Mouse (Mus musculus) hindbrain, embryonic 15.5 days (tissue): ENCODE data around the gene Angptl6. TPM values are rescaled to one million over a fixed set of nuclear protein-coding genes. Genes with fewer than 3 reads are reported as not detected.
"Not testable (repeated sequence)": the region's sequence is repeated elsewhere in the genome, so short reads cannot be mapped to it uniquely, and the experiment has no call there.

ENCODE experiments used
- ATAC-seq: fragments of 200-750 bp; cut with Nextera tagmentation; 2 replicates; pipeline ENCODE4 v1.8.0; 2017; ENCODE audit warnings: low read depth, moderate number of reproducible peaks, moderate TSS enrichment; ENCODE audit not compliant: low FRiP score
- H3K27ac ChIP-seq: fragments of 300-500 bp; sonication (generic); replicated peaks from 2 replicates; pipeline ENCODE4 v1.5.1; 2015; ENCODE audit warnings: mild to moderate bottlenecking, inconsistent platforms
- H3K27me3 ChIP-seq: fragments of 300-500 bp; sonication (generic); 2 replicates; pipeline ENCODE4 v1.6.1; 2015; ENCODE audit warnings: control low read depth, inconsistent platforms
- H3K36me3 ChIP-seq: fragments of 300-500 bp; sonication (generic); 2 replicates; pipeline ENCODE4 v1.6.1; 2015; ENCODE audit warnings: control low read depth, inconsistent platforms
- H3K4me1 ChIP-seq: fragments of 300-500 bp; sonication (generic); replicated peaks from 2 replicates; pipeline ENCODE4 v1.6.1; 2015; ENCODE audit warnings: control low read depth, inconsistent platforms
- H3K4me2 ChIP-seq: fragments of 300-500 bp; sonication (generic); 2 replicates; pipeline ENCODE4 v1.6.1; 2015; ENCODE audit warnings: moderate library complexity, mild to moderate bottlenecking, inconsistent platforms
- H3K4me3 ChIP-seq: fragments of 300-500 bp; sonication (generic); 2 replicates; pipeline ENCODE4 v1.5.1; 2015; ENCODE audit warnings: mild to moderate bottlenecking, inconsistent platforms
- H3K9ac ChIP-seq: fragments of 300-500 bp; sonication (generic); 2 replicates; pipeline ENCODE4 v1.6.1; 2015; ENCODE audit warnings: inconsistent platforms
- H3K9me3 ChIP-seq: fragments of 300-500 bp; sonication (generic); 2 replicates; pipeline ENCODE4 v1.6.1; 2016; ENCODE audit warnings: control low read depth, inconsistent platforms
- WGBS: fragments of 180-500 bp; shearing (Covaris S2); methylation state at CpG from one replicate; pipeline ENCODE4 v1.1.7; 2015; 5-methylcytosine and 5-hydroxymethylcytosine counted together
- polyA plus RNA-seq: library from polyadenylated mRNA; unstranded; fragments of >200 nt; fragmentation: Nextera tagmentation; extraction: Ambion mirVana; gene quantifications from 2 replicates; pipeline ENCODE4 v1.2.1, GENCODE M21; 2015

Angptl6 gene
- polyA plus RNA-seq, 1 experiment from 2014 or later: 14.7 TPM

DNA sequence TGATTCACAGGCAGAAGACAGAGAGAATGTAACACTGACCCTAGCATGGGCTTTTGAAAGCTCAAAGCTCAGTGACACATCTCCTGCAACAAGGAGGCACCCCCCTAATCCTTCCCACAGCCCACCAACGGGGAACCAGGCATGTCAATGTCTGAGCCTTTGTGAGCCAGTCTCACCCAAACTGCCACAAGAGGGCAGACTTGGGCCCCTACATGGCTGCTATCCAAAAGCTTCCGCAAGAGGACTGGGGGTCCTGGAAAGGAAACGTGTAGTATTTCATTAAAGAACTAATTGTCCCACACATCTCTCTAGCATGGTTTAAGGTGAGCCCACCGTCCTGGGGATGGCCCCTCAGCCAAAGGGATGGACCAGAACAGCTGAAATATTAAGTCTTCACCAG lies 17.7 kb downstream of the Angptl6 start:
- H3K4me2 ChIP-seq: no peak overlapping the region
- no peak for ATAC-seq
- no peaks in the 10 kb centered on the region for H3K9me3 ChIP-seq
- no peaks in the 10 kb centered on the region for H3K4me1 ChIP-seq
- no peak overlapping the region for H3K9ac ChIP-seq
- no peaks in the 10 kb centered on the region for H3K36me3 ChIP-seq
- 6% methylated on average over 4 of the region's 4 CpGs for WGBS
- H3K27ac ChIP-seq: no peak overlapping the region
- no peak overlapping the region for H3K4me3 ChIP-seq
- H3K27me3 ChIP-seq: peaks cover under 1% of the 10 kb centered on the region; the same call in 1 of the 2 replicates

DNA sequence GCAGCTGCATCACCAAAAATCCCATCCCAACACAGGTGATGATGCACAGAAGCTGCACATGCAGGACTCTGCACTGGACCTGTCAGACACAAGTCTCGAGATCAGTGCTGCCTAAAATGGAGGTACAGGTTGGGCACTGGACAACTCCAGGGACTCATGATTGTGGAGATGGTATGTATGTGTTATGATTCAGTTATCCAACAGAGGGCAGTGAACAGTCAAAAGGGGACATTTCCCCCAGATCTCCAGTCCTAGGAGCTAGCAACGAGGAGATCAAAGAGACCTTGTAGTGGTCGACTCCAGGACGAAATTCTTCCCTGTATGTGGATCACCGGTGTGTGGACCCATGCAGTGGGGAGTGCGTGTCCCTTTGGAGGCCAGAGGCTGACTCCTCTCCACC lies 19.6 kb downstream of the Angptl6 start:
- WGBS: 53% methylated on average over 6 of the region's 6 CpGs
- ATAC-seq: no peak
- H3K36me3 ChIP-seq: no peaks in the 10 kb centered on the region
- no peak overlapping the region for H3K4me2 ChIP-seq
- no peak overlapping the region for H3K27ac ChIP-seq
- no peak overlapping the region for H3K4me3 ChIP-seq
- no peak overlapping the region for H3K9ac ChIP-seq
- no peaks in the 10 kb centered on the region for H3K4me1 ChIP-seq
- no peaks in the 10 kb centered on the region; the same call in 1 of the 2 replicates for H3K27me3 ChIP-seq
- H3K9me3 ChIP-seq: no peaks in the 10 kb centered on the region

DNA sequence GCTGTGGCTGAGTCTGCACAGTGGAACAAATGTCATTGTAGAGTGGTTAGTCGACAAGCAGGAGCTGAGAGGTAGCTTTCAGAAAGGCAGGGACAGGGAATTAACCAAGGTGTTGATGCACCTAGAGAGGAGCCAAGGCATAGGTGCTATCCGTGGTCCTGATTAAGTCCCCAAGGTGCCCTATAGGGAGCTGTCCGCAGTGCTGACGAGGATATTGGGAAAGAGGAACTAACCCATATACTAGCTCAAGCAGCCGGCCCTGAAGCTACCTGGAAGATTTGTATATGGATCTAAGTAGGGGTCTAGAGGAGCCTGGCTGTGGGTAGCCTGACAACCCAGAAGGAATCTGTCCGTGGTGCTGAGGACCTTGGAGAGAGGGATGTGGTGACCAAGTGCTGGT lies 22.4 kb downstream of the Angptl6 start:
- no peaks in the 10 kb centered on the region; the same call in 1 of the 2 replicates for H3K27me3 ChIP-seq
- WGBS: 14% methylated on average over 6 of the region's 6 CpGs
- no peaks in the 10 kb centered on the region for H3K36me3 ChIP-seq

DNA sequence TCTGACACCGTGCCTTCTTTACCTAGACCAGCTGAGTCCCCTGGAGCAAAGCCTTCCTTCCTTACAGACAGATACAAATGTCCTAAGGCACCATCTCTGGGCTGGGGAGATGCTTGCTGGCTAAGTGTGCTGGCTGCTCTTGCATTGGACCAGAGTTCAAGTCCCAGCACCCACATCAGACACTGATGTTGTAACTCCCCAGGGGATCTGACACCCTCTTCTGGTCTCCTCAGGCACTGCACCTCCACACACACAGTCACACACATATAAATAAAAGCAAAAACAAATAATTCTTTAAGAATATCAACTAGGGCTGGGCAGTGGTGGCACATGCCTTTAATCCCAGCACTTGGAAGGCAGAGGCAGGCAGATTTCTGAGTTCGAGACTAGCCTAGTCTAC lies 29.3 kb downstream of the Angptl6 start:
- no peak for ATAC-seq
- 85% methylated on average over 2 of the region's 2 CpGs for WGBS
- no peak overlapping the region for H3K4me3 ChIP-seq
- H3K9ac ChIP-seq: no peak overlapping the region
- no peaks in the 10 kb centered on the region for H3K36me3 ChIP-seq
- no peak overlapping the region for H3K4me2 ChIP-seq
- H3K27me3 ChIP-seq: no peaks in the 10 kb centered on the region
- no peaks in the 10 kb centered on the region for H3K9me3 ChIP-seq
- no peak overlapping the region for H3K27ac ChIP-seq
- no peaks in the 10 kb centered on the region for H3K4me1 ChIP-seq

More for the DNA sequence above, 22.4 kb downstream of the Angptl6 start:
- H3K4me3 ChIP-seq: no peak overlapping the region
- no peak for ATAC-seq
- no peak overlapping the region for H3K9ac ChIP-seq
- H3K4me2 ChIP-seq: no peak overlapping the region
- H3K4me1 ChIP-seq: no peaks in the 10 kb centered on the region
- H3K9me3 ChIP-seq: no peaks in the 10 kb centered on the region
- H3K27ac ChIP-seq: no peak overlapping the region

DNA sequence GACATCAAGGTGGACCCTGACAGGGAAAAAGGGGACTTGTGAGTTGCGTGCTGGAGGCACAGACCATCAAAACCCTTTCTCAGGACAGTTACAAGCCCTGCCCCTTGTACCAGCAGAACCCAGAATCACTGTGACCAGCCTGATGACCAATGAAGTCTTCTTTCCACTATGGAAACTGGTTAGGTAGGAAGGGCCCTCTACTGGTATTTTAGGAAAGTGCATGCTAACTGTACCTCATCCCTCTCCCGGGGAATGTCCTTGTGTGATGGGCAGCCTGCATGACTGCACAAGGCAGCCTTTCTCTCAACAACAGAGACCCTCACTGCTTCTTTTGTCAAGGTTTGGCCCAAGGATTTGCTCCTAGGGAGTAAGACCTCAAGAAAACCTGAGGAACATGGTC lies 36.9 kb downstream of the Angptl6 start:
- no peak overlapping the region for H3K9ac ChIP-seq
- H3K4me3 ChIP-seq: no peak overlapping the region
- no peaks in the 10 kb centered on the region for H3K36me3 ChIP-seq
- H3K4me1 ChIP-seq: no peaks in the 10 kb centered on the region
- peak; percentile 38; the same call in 1 of the 2 replicates for ATAC-seq
- no peak overlapping the region for H3K27ac ChIP-seq
- H3K27me3 ChIP-seq: no peaks in the 10 kb centered on the region
- H3K9me3 ChIP-seq: no peaks in the 10 kb centered on the region
- no peak overlapping the region for H3K4me2 ChIP-seq
- WGBS: 31% methylated on average over 2 of the region's 2 CpGs

DNA sequence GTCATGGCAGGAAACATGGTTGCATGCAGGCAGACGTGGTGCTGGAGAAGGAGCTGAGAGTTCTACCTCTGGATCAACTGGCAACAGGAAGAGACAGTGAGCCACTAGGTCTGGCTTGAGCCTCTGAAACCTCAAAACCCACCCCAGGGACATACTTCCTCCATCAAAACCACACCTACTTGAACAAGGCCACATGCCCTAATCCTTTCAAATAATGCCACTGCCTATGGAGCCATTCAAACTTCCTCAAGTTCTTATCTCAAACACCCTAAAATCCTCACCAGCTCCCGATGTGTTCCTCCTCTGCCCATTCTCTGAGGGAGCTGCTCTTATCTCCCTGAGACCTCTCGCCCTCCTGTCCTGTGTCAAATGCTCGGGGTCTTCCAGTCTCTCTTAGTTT lies 37.3 kb downstream of the Angptl6 start:
- no peak overlapping the region for H3K4me2 ChIP-seq
- no peaks in the 10 kb centered on the region for H3K27me3 ChIP-seq
- H3K4me1 ChIP-seq: no peaks in the 10 kb centered on the region
- H3K36me3 ChIP-seq: no peaks in the 10 kb centered on the region
- H3K4me3 ChIP-seq: no peak overlapping the region
- no peak overlapping the region for H3K27ac ChIP-seq
- no peak for ATAC-seq
- WGBS: 76% methylated on average over 4 of the region's 4 CpGs
- no peak overlapping the region for H3K9ac ChIP-seq
- H3K9me3 ChIP-seq: no peaks in the 10 kb centered on the region

- no peaks in the 10 kb centered on the region for H3K4me1 ChIP-seq
- no peaks in the 10 kb centered on the region for H3K36me3 ChIP-seq
- H3K4me3 ChIP-seq: no peak overlapping the region
- H3K4me2 ChIP-seq: no peak overlapping the region
- H3K27ac ChIP-seq: no peak overlapping the region
- H3K9me3 ChIP-seq: no peaks in the 10 kb centered on the region
- ATAC-seq: no peak
- H3K27me3 ChIP-seq: no peaks in the 10 kb centered on the region
- H3K9ac ChIP-seq: no peak overlapping the region
- 46% methylated on average over 6 of the region's 6 CpGs for WGBS
These were observed 40.6 kb downstream of the Angptl6 start for GRCm38 (mm10) chr9:20838931-20839330.

GRCm38 (mm10) chr9:20837184-20837947 lies 42.2 kb downstream of the Angptl6 start:
- no peak overlapping the region for H3K4me3 ChIP-seq
- 80% methylated on average over 9 of the region's 9 CpGs for WGBS
- no peak overlapping the region for H3K9ac ChIP-seq
- no peak overlapping the region for H3K27ac ChIP-seq
- H3K27me3 ChIP-seq: no peaks in the 10 kb centered on the region
- no peak for ATAC-seq
- no peaks in the 10 kb centered on the region for H3K36me3 ChIP-seq
- no peaks in the 10 kb centered on the region for H3K9me3 ChIP-seq
- H3K4me1 ChIP-seq: no peaks in the 10 kb centered on the region
- H3K4me2 ChIP-seq: no peak overlapping the region

GRCm38 (mm10) chr9:20835431-20835954 lies 44.0 kb downstream of the Angptl6 start:
- not testable (repeated sequence) for H3K4me2 ChIP-seq, ATAC-seq
- WGBS: 88% methylated on average over 11 of the region's 11 CpGs

DNA sequence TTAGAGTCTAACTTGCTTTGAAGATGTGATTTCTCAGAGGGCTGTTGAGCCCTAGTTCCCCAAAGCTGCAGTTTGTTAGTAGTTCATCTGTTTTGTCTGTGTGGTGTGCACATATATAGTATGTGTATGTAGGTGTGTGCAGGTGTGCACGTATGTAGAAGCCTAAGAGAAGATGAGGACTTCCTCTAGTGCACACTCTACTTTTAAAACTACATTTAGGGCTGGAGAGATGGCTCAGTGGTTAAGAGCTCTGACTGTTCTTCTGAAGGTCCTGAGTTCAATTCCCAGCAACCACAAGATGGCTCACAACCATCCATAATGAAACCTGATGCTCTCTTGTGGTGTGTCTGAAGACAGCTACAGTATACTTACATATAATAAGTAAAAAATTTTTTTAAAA lies 44.6 kb downstream of the Angptl6 start:
- H3K27ac ChIP-seq: no peak overlapping the region
- H3K4me3 ChIP-seq: no peak overlapping the region
- H3K36me3 ChIP-seq: no peaks in the 10 kb centered on the region
- peaks cover 12% of the 10 kb centered on the region for H3K4me1 ChIP-seq
- WGBS: 77% methylated on average over 1 of the region's 1 CpGs
- H3K9me3 ChIP-seq: no peaks in the 10 kb centered on the region
- no peak for ATAC-seq
- no peaks in the 10 kb centered on the region for H3K27me3 ChIP-seq
- no peak overlapping the region for H3K9ac ChIP-seq
- H3K4me2 ChIP-seq: no peak overlapping the region

More at GRCm38 (mm10) chr9:20835431-20835954, 44.0 kb downstream of the Angptl6 start:
- not testable (repeated sequence) for H3K36me3 ChIP-seq, H3K4me1 ChIP-seq, H3K27ac ChIP-seq, H3K27me3 ChIP-seq, H3K9me3 ChIP-seq, H3K4me3 ChIP-seq, H3K9ac ChIP-seq

DNA sequence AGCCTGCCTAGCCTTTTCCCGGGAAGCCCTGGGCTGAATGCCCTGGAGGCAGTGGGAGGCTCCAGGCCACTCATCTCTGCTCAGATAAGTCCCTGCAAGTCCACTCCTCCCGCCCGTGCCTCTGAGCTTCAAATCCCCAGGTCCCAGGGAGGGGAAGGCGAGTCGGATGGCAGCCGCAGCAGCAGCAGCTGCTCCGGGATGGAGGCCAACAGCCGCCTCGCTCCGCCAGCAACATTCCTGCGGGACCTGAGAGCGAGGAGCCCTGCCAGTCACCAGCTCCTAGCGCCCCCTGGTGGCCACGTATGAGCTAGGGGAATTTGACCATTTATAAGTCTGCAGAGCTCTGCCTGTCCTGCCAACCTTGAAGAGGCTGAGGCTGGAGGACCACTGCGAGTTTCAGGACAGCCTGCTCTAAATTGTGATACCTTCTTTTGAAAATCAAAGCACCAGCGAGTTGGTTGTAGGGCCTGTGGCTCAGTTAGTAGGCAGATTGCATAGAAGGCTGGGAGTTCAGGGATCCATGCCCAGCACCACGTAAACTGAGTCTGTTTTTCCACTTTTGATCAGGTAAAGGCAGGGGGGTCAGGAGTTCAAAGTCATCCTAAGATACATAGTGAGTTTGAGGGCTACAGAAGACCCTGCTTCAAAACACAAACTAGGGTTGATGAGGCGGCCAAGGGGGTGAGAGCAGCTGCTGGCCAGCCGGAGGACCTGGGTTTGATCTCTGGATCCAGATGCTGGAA lies 48.5 kb downstream of the Angptl6 start:
- no peak overlapping the region for H3K27ac ChIP-seq
- peak; percentile 91 for ATAC-seq
- H3K4me3 ChIP-seq: no peak overlapping the region

DNA sequence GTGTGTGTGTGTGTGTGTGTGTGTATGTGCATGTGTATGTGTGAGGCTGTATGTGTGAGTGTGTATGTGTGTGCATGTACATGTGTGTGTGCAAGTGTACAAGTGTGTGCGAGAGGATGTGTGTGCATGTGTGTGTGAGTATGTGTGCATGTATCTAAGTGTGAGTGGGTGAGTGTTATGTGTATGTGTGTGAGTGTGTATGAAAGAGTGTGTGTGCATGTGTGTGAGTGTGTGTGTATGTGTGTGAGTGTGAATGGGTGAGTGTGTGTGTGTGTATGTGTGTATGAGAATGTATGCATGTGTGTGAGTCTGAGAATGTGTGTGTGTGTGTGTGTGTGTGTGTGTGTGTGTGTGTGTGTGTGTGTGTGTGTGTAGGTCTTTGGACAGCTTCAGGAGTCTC lies 51.4 kb downstream of the Angptl6 start:
- Histone ChIP-seq H3K4me1 (peaks cover 12% of the 10 kb centered on the region), H3K27me3 (no peaks in the 10 kb centered on the region), H3K9me3 (no peaks in the 10 kb centered on the region), H3K36me3 (no peaks in the 10 kb centered on the region), H3K4me3 (no peak overlapping the region), H3K4me2 (no peak overlapping the region), H3K9ac (no peak overlapping the region), H3K27ac (no peak overlapping the region)
- whole genome bisulfite sequencing: 100% methylated on average over 1 of the region's 1 CpGs
- no peak for ATAC-seq

More for the DNA sequence above, 48.5 kb downstream of the Angptl6 start:
- peaks cover 12% of the 10 kb centered on the region for H3K4me1 ChIP-seq
- 16% methylated on average over 19 of the region's 19 CpGs for WGBS
- no peaks in the 10 kb centered on the region for H3K27me3 ChIP-seq
- H3K4me2 ChIP-seq: peak overlapping the region; percentile 34
- no peaks in the 10 kb centered on the region for H3K9me3 ChIP-seq
- no peaks in the 10 kb centered on the region for H3K36me3 ChIP-seq
- peak overlapping the region; percentile 4; the same call in 1 of the 2 replicates for H3K9ac ChIP-seq
